Mouse (Mus musculus) Patski (cell line): ENCODE results near the gene Panx2. TPM values are rescaled to one million over a fixed set of nuclear protein-coding genes. Genes with fewer than 3 reads are reported as not detected.

ENCODE experiments used
- ATAC-seq: fragments of 100-300 bp; one replicate; pipeline ENCODE4 v1.8.0; 2021
- CTCF ChIA-PET: fragments of 350-600 bp; sonication (Branson Sonifier 250); formaldehyde crosslinking; loops from one replicate; lab custom pipeline; 2022; ENCODE audit warnings: inconsistent platforms; lab: Charles Lee
- POLR2A ChIA-PET: fragments of 350-600 bp; sonication (Branson Sonifier 250); formaldehyde crosslinking; loops from one replicate; lab custom pipeline; 2022; ENCODE audit warnings: antibody characterized with exemption, inconsistent platforms; lab: Charles Lee
- DNase-seq: peaks from one replicate; pipeline ENCODE4 v3.0.0-alpha.2; 2011; ENCODE audit warnings: low read depth, low spot score
- H3K27me3 ChIP-seq: fragments of 371-371 bp; one replicate; pipeline ENCODE4 v1.5.1; 2021
- CTCF ChIP-seq: fragments of 100-300 bp; IDR thresholded peaks from one replicate; pipeline ENCODE4 v1.5.1; 2021
- in situ Hi-C: fragments of 300-500 bp; cut with MboI; formaldehyde crosslinking; loops from 3 replicates; pipeline ENCODE4 v1.11.1; 2018; ENCODE audit warnings: low pct_unique_long_range_greater_than_20kb, mixed read lengths
- polyA plus RNA-seq: library from polyadenylated mRNA; unstranded; gene quantifications from one replicate; pipeline ENCODE4 v1.2.3, GENCODE M21; 2021

The Panx2 gene
- polyA plus RNA-seq = 0.12 TPM

- TF ChIP-seq CTCF = no peak
- in situ Hi-C loops = no loop called here
- DNase-seq (no peak), ATAC-seq (no peak)
- ChIA-PET POLR2A (no interaction called here), CTCF (interaction anchor here (1.0 kb wide), 1 partner anchor 35 kb away, joined by 3 read pairs; no protein-coding TSS in a partner anchor)
- H3K27me3 ChIP-seq = peaks cover 59% of the 10 kb centered on the region
These were observed at the start of gene Panx2 for GRCm38 (mm10) chr15:89059161-89059931. TSS of gene Panx2 (plus strand) at chr15:89059734.

- DNase-seq (no peak), ATAC-seq (no peak)
- no peak for TF ChIP-seq CTCF
- peaks cover 40% of the 10 kb centered on the region for H3K27me3 ChIP-seq
- in situ Hi-C loops = no loop called here
- CTCF ChIA-PET = no interaction called here
- POLR2A ChIA-PET = no interaction called here
These were observed 42.8 kb upstream of the Panx2 start for GRCm38 (mm10) chr15:89016722-89017121.

- TF ChIP-seq CTCF = no peak
- ATAC-seq (no peak), DNase-seq (no peak)
- peaks cover 35% of the 10 kb centered on the region for H3K27me3 ChIP-seq
- POLR2A ChIA-PET = no interaction called here
- CTCF ChIA-PET = no interaction called here
- in situ Hi-C loops = no loop called here
These were observed 39.4 kb upstream of the Panx2 start for GRCm38 (mm10) chr15:89020085-89020484.

DNA sequence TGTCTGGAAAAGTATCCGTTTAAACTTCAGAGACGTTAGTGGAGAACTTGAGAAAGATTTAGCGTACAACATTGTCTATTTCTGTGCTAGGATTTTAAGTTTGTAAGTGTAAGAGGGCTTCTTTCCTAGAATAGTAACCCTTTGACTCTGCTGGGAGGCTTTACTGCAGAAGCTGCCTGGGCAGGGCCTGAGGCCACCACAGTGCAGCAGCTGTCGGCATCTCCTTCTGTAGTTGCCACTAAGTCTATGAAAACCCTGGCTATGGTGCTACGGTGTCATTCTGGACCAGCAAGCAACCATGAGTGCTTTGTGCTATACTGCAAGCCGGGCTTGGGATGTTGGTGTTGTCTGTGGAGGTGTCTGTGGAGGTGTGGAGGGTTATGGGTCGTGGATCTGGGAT lies 39.0 kb upstream of the Panx2 start:
- TF ChIP-seq CTCF = no peak
- H3K27me3 ChIP-seq = peaks cover 35% of the 10 kb centered on the region
- POLR2A ChIA-PET = no interaction called here
- ATAC-seq = no peak
- in situ Hi-C loops = no loop called here
- DNase-seq = no peak
- CTCF ChIA-PET = no interaction called here

DNA sequence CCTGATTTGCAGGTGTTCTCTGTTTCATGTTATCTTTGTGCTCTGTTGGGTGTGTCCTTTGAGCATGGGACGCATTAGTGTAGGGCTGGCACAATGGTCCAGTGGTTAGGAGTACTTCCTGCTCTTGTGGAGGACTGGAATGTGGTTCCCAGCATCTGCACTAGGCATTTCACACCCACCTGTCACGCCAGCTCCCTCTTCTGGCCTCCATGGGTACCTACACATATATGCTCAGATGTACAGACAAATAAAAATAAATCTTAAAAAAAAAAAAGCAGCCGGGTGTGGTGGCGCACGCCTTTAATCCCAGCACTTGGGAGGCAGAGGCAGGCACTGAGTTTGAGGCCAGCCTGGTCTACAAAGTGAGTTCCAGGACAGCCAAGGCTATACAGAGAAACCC lies 15.2 kb upstream of the Panx2 start:
- peaks cover 10% of the 10 kb centered on the region for H3K27me3 ChIP-seq
- CTCF ChIA-PET = no interaction called here
- no peak for ATAC-seq
- POLR2A ChIA-PET = no interaction called here
- TF ChIP-seq CTCF = no peak
- DNase-seq = no peak
- in situ Hi-C loops = no loop called here

GRCm38 (mm10) chr15:89046356-89046755 lies 13.2 kb upstream of the Panx2 start:
- TF ChIP-seq CTCF = no peak
- no peak for ATAC-seq
- ChIA-PET CTCF (no interaction called here), POLR2A (no interaction called here)
- peaks cover 24% of the 10 kb centered on the region for H3K27me3 ChIP-seq
- in situ Hi-C loops = no loop called here
- no peak for DNase-seq

DNA sequence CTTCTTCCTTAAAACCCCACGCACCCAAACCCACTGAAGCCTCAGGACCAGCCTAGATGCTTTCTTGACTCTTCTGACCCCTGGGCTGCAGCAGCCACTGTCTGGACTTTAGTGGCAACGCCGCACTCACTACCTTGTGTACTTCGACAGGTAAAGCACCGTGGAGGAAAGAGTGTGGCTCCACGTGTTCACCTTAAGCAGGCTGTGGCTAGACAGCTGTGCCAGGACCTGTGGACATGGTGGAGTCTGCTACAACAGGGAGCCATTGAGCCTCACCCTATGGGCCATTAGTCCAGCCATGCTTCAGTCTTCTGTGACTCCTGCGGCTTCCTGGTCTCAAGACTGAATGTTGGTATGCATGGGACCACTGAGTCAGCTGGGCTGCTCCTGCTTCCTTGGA lies 4.9 kb upstream of the Panx2 start:
- POLR2A ChIA-PET = interaction anchor here (0.7 kb wide), 1 partner anchor 217 kb away, joined by 3 read pairs; no protein-coding TSS in a partner anchor
- DNase-seq (no peak), ATAC-seq (no peak)
- in situ Hi-C loops = loop anchor here (5.0 kb wide), 1 partner anchor 42 kb away; no protein-coding TSS in a partner anchor
- TF ChIP-seq CTCF = no peak
- CTCF ChIA-PET = no interaction called here
- peaks cover 70% of the 10 kb centered on the region for H3K27me3 ChIP-seq

DNA sequence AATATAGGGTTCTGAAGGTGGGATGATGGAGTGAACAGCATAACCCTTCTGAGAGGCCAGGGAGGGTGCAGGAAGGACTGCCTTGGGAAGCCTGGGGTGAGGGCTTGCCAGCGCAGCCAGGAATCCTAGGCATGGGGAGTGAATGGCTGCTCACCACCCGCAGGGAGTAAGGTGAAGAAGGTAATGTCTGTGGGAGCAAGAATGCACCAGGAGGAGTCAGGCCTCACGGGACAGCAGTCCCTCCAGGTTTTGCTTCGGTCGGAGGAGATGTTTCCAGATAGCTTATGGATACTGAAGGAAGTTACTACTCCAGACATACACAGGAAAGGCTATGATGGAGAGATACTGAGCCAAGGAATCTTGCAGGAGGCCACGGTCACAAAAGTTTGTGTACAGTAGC lies 798 bp upstream of the Panx2 start:
- in situ Hi-C loops = no loop called here
- ChIA-PET POLR2A (no interaction called here), CTCF (interaction anchor here (1.0 kb wide), 1 partner anchor 35 kb away, joined by 3 read pairs; no protein-coding TSS in a partner anchor)
- ATAC-seq (no peak), DNase-seq (no peak)
- no peak for TF ChIP-seq CTCF
- H3K27me3 ChIP-seq = peaks cover 59% of the 10 kb centered on the region

- ChIA-PET POLR2A (no interaction called here), CTCF (no interaction called here)
- TF ChIP-seq CTCF = no peak
- ATAC-seq (no peak), DNase-seq (no peak)
- in situ Hi-C loops = loop anchor here (10.0 kb wide), 1 partner anchor 235 kb away; no protein-coding TSS in a partner anchor
- H3K27me3 ChIP-seq = peaks cover 67% of the 10 kb centered on the region
These were observed 623 bp downstream of the Panx2 start for GRCm38 (mm10) chr15:89060032-89060681.

GRCm38 (mm10) chr15:89060811-89061460 lies 1.4 kb downstream of the Panx2 start:
- no peak for DNase-seq
- ChIA-PET CTCF (no interaction called here), POLR2A (no interaction called here)
- TF ChIP-seq CTCF = no peak
- in situ Hi-C loops = loop anchor here (10.0 kb wide), 1 partner anchor 236 kb away; no protein-coding TSS in a partner anchor
- ATAC-seq = no peak
- H3K27me3 ChIP-seq = peaks cover 65% of the 10 kb centered on the region
